Mouse (Mus musculus) lung, adult 2 months (tissue): Measurements from ENCODE around the gene Tas2r143.

Experiments used
- CTCF ChIP-seq: fragments of 200-500 bp; IDR thresholded peaks from 2 replicates; pipeline ENCODE4 v1.5.1; 2011; ENCODE audit warnings: mild to moderate bottlenecking, low read length, control low read depth; ENCODE audit not compliant: insufficient read depth
- POLR2A ChIP-seq: fragments of 200-500 bp; IDR thresholded peaks from 2 replicates; pipeline ENCODE4 v1.6.1; 2011; ENCODE audit warnings: low read depth, mild to moderate bottlenecking, control low read depth, low read length, borderline replicate concordance; ENCODE audit errors: extremely low read depth

DNA sequence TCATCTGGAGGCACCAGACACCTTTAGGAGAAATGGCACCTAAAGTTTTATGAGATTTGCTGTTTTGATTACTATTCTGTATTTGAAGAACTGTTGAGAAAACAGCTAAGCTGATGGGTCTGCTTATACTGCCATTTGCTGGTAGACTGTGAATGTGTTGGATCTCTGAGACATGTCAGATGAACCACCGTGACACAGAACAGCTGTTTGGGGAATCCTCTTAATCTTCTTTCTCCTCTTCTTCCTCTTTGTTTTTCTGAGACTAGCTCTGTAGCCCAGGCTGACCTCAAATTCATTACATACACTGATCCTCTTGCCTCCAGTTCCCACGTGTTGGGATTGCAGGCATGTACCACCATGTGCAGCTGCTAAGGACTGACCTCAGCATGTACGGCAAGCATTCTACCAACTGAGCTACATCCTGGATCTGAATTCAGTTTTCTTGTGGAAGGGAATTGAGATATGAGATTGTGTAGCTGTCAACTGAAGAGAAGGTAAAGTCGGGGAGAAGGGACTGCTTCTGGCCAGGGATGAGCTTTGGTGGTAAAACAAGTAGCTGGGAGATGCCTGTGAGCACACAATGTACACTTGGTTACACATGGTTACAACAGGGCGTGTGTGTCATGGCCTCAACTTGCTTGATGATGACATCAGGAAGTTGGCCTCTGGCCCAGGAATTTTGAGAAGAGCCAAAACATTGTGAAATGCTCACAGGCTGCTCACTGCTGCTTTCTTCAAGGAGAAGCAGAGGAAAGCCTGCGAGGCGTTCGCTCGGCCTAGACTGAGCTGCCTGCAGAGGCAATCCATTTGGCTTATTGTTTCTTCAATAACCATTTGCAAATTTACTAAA is 3.9 kb upstream of the Tas2r143 start:
- TF ChIP-seq CTCF (no peak), POLR2A (peak; percentile 33; the same call in 1 of the 2 replicates)
